Mouse (Mus musculus) stomach, embryonic 14.5 days (tissue): ENCODE measurements around the gene Rabggtb. TPM values are rescaled to one million over a fixed set of nuclear protein-coding genes. Genes with fewer than 3 reads are reported as not detected.

ENCODE experiments used
- ATAC-seq: fragments of 200-750 bp; cut with Nextera tagmentation; 2 replicates; pipeline ENCODE4 v1.8.0; 2017; ENCODE audit warnings: low read depth, moderate TSS enrichment; ENCODE audit not compliant: insufficient number of reproducible peaks, insufficient read depth, low FRiP score
- H3K27ac ChIP-seq: fragments of 300-500 bp; sonication (generic); 2 replicates; pipeline ENCODE4 v1.5.1; 2014; ENCODE audit warnings: mild to moderate bottlenecking, low read length, moderate library complexity, mixed read lengths
- H3K27me3 ChIP-seq: fragments of 300-500 bp; sonication (generic); 2 replicates; pipeline ENCODE4 v1.6.1; 2014; ENCODE audit warnings: low read length, control low read depth, mixed read lengths; ENCODE audit not compliant: control insufficient read depth, insufficient read depth
- H3K36me3 ChIP-seq: fragments of 300-500 bp; sonication (generic); 2 replicates; pipeline ENCODE4 v1.6.1; 2014; ENCODE audit warnings: mild to moderate bottlenecking, control low read depth, low read length, moderate library complexity, mixed read lengths; ENCODE audit not compliant: control insufficient read depth, insufficient read depth
- H3K4me1 ChIP-seq: fragments of 300-500 bp; sonication (generic); 2 replicates; pipeline ENCODE4 v1.6.1; 2014; ENCODE audit warnings: low read length, control low read depth, mixed read lengths; ENCODE audit not compliant: control insufficient read depth, insufficient read depth
- H3K4me2 ChIP-seq: fragments of 300-500 bp; sonication (generic); replicated peaks from 2 replicates; pipeline ENCODE4 v1.6.1; 2014; ENCODE audit warnings: low read depth, low read length, control low read depth
- H3K4me3 ChIP-seq: fragments of 300-500 bp; sonication (generic); 2 replicates; pipeline ENCODE4 v1.5.1; 2014; ENCODE audit warnings: low read depth, low read length, control low read depth
- H3K9ac ChIP-seq: fragments of 300-500 bp; sonication (generic); replicated peaks from 2 replicates; pipeline ENCODE4 v1.6.1; 2014; ENCODE audit warnings: low read depth, mild to moderate bottlenecking, control low read depth, low read length, moderate library complexity, mixed read lengths
- H3K9me3 ChIP-seq: fragments of 300-500 bp; sonication (generic); 2 replicates; pipeline ENCODE4 v1.6.1; 2016; ENCODE audit warnings: low read depth, low read length, control low read depth; ENCODE audit not compliant: control insufficient read depth
- WGBS: fragments of 180-500 bp; shearing (Covaris S2); extraction: QIAGEN DNeasy Blood & Tissue Kit; methylation state at CpG from one replicate; pipeline ENCODE4 v1.1.7; 2014; 5-methylcytosine and 5-hydroxymethylcytosine counted together
- polyA plus RNA-seq: library from polyadenylated mRNA; unstranded; fragments of >200 nt; fragmentation: Nextera tagmentation; extraction: Ambion mirVana; gene quantifications from 2 replicates; pipeline ENCODE4 v1.2.1, GENCODE M21; 2014

Gene Rabggtb
- polyA plus RNA-seq: 51.2 and 59.9 TPM in 2 replicates

- H3K4me1 ChIP-seq: peaks cover 22% of the 10 kb centered on the region
- peak; percentile 98 for ATAC-seq
- peak within 1 kb of the TSS; percentile 89 for H3K27ac ChIP-seq
- H3K9me3 ChIP-seq: no peaks in the 10 kb centered on the region
- under 1% methylated on average over 65 of the region's 65 CpGs for WGBS
- peak within 1 kb of the TSS; percentile 89 for H3K4me3 ChIP-seq
- peak within 1 kb of the TSS; percentile 54 for H3K4me2 ChIP-seq
- H3K36me3 ChIP-seq: peaks cover 34% of the 10 kb centered on the region
- H3K9ac ChIP-seq: peak within 1 kb of the TSS; percentile 98
- H3K27me3 ChIP-seq: no peaks in the 10 kb centered on the region
Observed at GRCm38 (mm10) chr3:153912546-153913509, at the start of gene Rabggtb. Gene Rabggtb (minus strand): TSS chr3:153913009.

- H3K4me2 ChIP-seq: no peak overlapping the region
- no peak overlapping the region for H3K9ac ChIP-seq
- H3K9me3 ChIP-seq: no peaks in the 10 kb centered on the region
- no peaks in the 10 kb centered on the region for H3K4me1 ChIP-seq
- H3K4me3 ChIP-seq: no peak overlapping the region
- no peak overlapping the region for H3K27ac ChIP-seq
- H3K36me3 ChIP-seq: no peaks in the 10 kb centered on the region
- 74% methylated on average over 6 of the region's 6 CpGs for WGBS
- H3K27me3 ChIP-seq: no peaks in the 10 kb centered on the region
- ATAC-seq: no peak
Observed at GRCm38 (mm10) chr3:153961632-153962389, 49.0 kb upstream of the Rabggtb start.

GRCm38 (mm10) chr3:153960884-153961283 lies 48.1 kb upstream of the Rabggtb start:
- ATAC-seq: no peak
- H3K9ac ChIP-seq: no peak overlapping the region
- WGBS: 67% methylated on average over 2 of the region's 2 CpGs
- H3K36me3 ChIP-seq: no peaks in the 10 kb centered on the region
- H3K4me3 ChIP-seq: no peak overlapping the region
- H3K4me1 ChIP-seq: no peaks in the 10 kb centered on the region
- no peaks in the 10 kb centered on the region for H3K9me3 ChIP-seq
- no peak overlapping the region for H3K4me2 ChIP-seq
- H3K27me3 ChIP-seq: no peaks in the 10 kb centered on the region
- no peak overlapping the region for H3K27ac ChIP-seq

- no peak for ATAC-seq
- no peak overlapping the region for H3K4me2 ChIP-seq
- H3K4me1 ChIP-seq: no peaks in the 10 kb centered on the region
- H3K9me3 ChIP-seq: no peaks in the 10 kb centered on the region
- H3K27ac ChIP-seq: no peak overlapping the region
- H3K27me3 ChIP-seq: no peaks in the 10 kb centered on the region
- no peaks in the 10 kb centered on the region for H3K36me3 ChIP-seq
- H3K9ac ChIP-seq: no peak overlapping the region
- H3K4me3 ChIP-seq: no peak overlapping the region
- WGBS: 73% methylated on average over 9 of the region's 9 CpGs
Observed at GRCm38 (mm10) chr3:153959731-153960207, 47.0 kb upstream of the Rabggtb start.

GRCm38 (mm10) chr3:153959035-153959730 lies 46.4 kb upstream of the Rabggtb start:
- no peak for ATAC-seq
- no peaks in the 10 kb centered on the region for H3K36me3 ChIP-seq
- no peak overlapping the region for H3K27ac ChIP-seq
- no peaks in the 10 kb centered on the region for H3K4me1 ChIP-seq
- no peak overlapping the region for H3K4me2 ChIP-seq
- no peaks in the 10 kb centered on the region for H3K9me3 ChIP-seq
- no peak overlapping the region for H3K9ac ChIP-seq
- H3K27me3 ChIP-seq: no peaks in the 10 kb centered on the region
- 95% methylated on average over 1 of the region's 1 CpGs for WGBS
- H3K4me3 ChIP-seq: no peak overlapping the region

- WGBS: 85% methylated on average over 5 of the region's 5 CpGs
- no peak for ATAC-seq
- Histone ChIP-seq H3K4me3 (no peak overlapping the region), H3K9me3 (no peaks in the 10 kb centered on the region), H3K4me2 (no peak overlapping the region), H3K4me1 (no peaks in the 10 kb centered on the region), H3K27ac (no peak overlapping the region), H3K9ac (no peak overlapping the region), H3K36me3 (no peaks in the 10 kb centered on the region), H3K27me3 (no peaks in the 10 kb centered on the region)
Observed at GRCm38 (mm10) chr3:153957916-153958315, 45.1 kb upstream of the Rabggtb start.

GRCm38 (mm10) chr3:153948176-153948575 lies 35.4 kb upstream of the Rabggtb start:
- H3K27me3 ChIP-seq: no peaks in the 10 kb centered on the region
- no peaks in the 10 kb centered on the region for H3K36me3 ChIP-seq
- H3K4me1 ChIP-seq: peaks cover under 1% of the 10 kb centered on the region; the same call in 1 of the 2 replicates
- 75% methylated on average over 2 of the region's 2 CpGs for WGBS
- no peak for ATAC-seq
- no peaks in the 10 kb centered on the region for H3K9me3 ChIP-seq
- H3K9ac ChIP-seq: no peak overlapping the region
- no peak overlapping the region for H3K4me3 ChIP-seq
- no peak overlapping the region for H3K4me2 ChIP-seq
- H3K27ac ChIP-seq: no peak overlapping the region

- Histone ChIP-seq H3K36me3 (no peaks in the 10 kb centered on the region), H3K4me1 (peaks cover 10% of the 10 kb centered on the region; the same call in 1 of the 2 replicates), H3K27me3 (no peaks in the 10 kb centered on the region), H3K4me3 (no peak overlapping the region), H3K27ac (no peak overlapping the region), H3K9me3 (no peaks in the 10 kb centered on the region), H3K9ac (no peak overlapping the region), H3K4me2 (no peak overlapping the region)
- ATAC-seq: no peak
- WGBS: 69% methylated on average over 4 of the region's 4 CpGs
Observed at GRCm38 (mm10) chr3:153947271-153947670, 34.5 kb upstream of the Rabggtb start.
